Mouse (Mus musculus) cerebellum, adult 8-10 months (tissue): ENCODE results near the gene Zfp800.

Experiments used
- DNase-seq: peaks from one replicate; pipeline ENCODE4 v3.0.0; 2022

Gene Zfp800

GRCm38 (mm10) chr6:28396051-28396852 lies 1.6 kb downstream of the Zfp800 start:
- DNase-seq, result no peak

DNA sequence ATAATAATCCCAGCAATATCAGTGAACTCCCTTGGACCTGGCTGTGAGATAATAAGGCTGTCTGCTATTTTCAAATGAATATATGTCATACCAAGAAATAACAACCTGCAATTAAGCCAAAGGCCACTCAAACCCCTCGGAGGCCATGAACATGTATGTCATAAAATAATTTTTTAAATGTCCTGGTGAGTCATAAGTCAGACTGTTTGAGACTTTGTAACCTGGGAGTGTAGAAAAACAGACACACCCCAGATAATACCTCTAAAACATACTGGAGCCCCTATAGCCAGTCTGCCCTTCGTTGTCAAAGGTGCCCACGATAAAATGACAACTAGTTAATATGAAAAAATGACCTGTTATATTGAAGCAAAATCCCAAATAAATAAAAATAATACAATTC lies 8.8 kb downstream of the Zfp800 start:
- DNase-seq, result no peak

- no peak for DNase-seq
Observed at GRCm38 (mm10) chr6:28385169-28385568, 12.6 kb downstream of the Zfp800 start.

DNA sequence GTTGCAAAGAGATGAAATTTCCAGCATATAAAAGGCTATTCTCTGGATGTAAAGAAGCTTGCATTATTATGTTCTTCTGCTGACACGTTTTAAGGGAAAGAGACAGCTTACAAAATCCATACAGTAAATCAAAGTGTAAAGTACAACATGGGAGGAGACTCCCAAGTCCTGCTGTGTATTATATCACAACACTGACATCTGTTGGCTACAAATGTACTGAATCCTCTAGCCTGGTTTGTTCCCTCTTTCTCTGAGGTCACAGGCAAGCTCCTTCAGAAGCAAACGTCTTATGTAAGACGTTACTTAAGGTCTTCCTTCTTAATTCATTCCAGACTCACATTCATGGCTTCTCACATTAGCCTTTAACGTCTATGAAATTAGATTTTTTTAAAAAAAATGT lies 15.8 kb downstream of the Zfp800 start:
- DNase-seq, result no peak

DNA sequence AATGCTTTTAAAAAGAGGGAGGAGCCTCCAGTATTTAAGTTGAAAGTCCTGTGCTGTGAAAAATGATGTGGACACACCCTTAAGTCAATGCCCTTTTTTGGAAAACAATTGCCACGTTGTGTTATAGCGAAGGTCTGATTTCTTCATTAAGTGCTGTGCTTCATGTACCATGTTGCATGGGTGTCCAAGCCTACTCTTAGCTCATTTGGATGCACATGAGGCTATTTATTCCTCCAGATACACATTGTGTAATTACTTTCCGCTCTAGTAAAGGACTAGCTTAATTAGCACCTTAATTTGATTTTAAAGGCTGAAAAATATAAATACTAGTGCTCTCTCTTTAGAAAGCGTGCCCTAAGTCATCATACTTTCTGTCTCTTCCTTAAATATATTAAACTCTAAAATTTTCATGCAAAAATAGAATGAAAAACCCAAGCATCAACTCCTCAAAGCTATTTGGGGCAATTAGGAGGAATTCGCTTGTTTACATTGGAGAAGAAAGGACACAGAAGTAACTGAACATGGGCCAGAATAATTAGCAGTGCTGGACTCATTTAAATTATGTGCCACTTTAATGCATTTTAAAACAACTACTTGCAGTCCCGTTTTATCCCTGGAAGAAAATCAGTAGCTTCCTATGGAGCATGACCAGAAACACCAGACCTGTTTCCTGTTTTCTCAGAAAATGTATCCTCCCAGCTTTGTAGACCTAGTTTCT lies 27.7 kb downstream of the Zfp800 start:
- no peak for DNase-seq

DNA sequence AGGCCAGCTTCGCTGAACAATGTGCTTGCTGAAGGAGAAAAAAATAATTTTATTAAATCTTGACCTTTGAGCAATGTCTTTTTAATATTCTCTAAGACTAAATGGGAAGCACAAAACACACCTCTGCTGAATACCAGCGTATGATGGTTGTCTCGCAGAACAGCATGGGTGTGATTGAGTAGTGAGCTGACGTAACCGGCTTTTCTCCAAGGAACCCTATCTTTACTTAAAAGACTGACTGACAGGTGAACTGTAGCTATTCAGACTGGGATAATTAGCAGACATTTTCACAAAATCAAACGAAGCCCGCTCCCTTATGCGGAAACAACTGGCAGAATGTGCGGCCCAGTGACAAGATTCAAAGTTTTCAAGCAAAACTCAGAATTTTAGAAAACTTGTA lies 30.2 kb downstream of the Zfp800 start:
- no peak for DNase-seq

GRCm38 (mm10) chr6:28351066-28351465 lies 46.7 kb downstream of the Zfp800 start:
- no peak for DNase-seq

DNA sequence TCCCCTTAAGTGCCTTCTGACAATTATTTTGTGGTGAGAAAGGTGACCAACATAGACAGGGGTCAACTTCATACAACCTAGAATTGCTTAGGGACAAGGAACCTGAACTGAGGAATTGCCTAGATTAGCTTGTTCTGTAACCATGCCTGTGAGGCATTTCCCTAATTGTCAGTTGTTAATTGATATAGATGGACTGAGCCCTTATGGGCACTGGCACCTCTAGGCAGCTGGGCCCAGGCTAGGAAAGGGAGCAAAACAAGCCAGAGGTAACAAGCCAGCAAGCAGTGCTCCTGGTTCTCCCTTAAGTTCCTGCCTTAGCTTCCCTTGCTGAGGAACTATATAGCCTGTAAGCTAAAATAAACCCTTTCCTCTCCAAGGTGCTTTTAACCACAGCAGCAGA lies 52.1 kb downstream of the Zfp800 start:
- DNase-seq, result no peak

DNA sequence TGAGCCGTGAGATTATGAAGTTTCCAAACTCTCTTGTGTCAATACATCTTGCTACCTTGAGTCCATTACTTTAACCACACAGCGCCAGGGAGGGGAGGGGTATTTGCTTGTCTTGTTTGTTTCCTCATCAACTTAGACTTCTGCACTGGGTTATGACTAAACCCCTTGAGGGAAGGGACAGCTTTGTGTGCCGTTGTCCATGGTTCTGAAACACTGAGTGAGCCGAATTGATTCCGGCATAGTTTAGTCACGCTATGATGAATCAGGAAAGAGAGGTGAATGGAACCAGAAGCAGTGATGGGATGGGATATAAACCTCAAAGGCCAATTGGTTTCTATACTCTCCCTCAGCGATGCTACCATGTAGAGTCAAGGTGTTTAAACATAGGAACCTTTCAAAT lies 52.6 kb downstream of the Zfp800 start:
- no peak for DNase-seq

DNA sequence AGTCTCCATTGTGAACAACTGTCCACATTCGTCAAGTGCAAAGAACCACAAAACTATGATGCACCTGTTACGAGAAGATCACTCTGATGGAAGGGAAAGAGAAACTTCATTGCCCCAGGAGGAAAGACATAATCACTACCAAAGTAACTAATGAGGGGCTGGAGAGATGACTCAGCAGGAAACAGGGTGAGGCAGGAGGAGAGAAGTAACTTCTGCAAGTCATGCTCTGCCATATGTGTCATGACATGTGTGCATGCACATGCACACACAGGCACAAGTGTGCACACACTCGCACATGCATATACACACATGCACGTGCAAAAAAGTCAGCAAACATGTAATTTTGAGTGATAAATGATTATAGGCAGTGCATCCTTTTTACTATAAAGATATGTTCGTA lies 54.9 kb downstream of the Zfp800 start:
- DNase-seq, result no peak

- no peak for DNase-seq
Observed at GRCm38 (mm10) chr6:28341174-28341573, 56.6 kb downstream of the Zfp800 start.

- no peak for DNase-seq
Observed at GRCm38 (mm10) chr6:28339410-28339809, 58.4 kb downstream of the Zfp800 start.

- no peak for DNase-seq
Observed at GRCm38 (mm10) chr6:28333696-28334095, 64.1 kb downstream of the Zfp800 start.

- DNase-seq, result no peak
Observed at GRCm38 (mm10) chr6:28332546-28332945, 65.3 kb downstream of the Zfp800 start.

DNA sequence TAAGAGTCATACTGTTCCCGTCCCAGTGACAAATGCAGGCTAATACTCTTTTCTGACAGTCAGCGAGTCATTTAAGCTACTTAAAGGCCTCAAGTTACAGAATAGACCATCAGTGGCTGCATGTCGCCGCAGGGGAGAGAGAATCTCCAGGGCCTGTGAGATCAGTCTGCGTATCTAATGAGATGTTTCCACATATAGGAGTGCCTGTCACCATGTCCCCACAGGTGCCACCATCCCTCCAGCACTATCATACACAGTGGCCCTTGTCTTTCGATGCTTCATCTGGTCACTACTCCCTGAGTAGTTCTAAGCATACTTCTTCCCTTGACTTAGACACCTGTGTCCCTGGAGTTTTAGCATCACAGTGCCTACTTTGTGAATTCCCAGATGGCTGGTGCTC lies 68.0 kb downstream of the Zfp800 start:
- DNase-seq, result no peak

GRCm38 (mm10) chr6:28329002-28329596 lies 68.7 kb downstream of the Zfp800 start:
- DNase-seq, result no peak

- no peak for DNase-seq
Observed at GRCm38 (mm10) chr6:28326720-28327119, 71.1 kb downstream of the Zfp800 start.

DNA sequence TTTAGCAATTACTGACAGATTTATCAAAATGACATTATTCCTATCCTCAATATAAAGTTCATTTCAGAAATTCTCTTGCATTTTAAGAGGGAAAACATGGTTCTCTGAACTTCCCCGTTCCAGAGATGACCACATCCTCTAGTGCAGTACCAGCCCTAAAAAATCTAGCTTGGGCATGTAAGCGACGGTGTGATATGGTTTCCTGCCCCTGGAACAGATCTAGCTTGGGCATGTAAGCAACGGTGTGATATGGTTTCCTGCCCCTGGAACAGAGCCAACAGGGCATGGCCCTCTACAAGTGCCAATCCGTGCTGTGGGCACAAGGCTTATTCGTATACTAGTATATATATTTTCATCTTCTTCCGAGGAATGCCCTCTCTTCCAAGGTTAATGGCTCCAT lies 75.4 kb downstream of the Zfp800 start:
- no peak for DNase-seq

GRCm38 (mm10) chr6:28319648-28320270 lies 78.0 kb downstream of the Zfp800 start:
- no peak for DNase-seq

DNA sequence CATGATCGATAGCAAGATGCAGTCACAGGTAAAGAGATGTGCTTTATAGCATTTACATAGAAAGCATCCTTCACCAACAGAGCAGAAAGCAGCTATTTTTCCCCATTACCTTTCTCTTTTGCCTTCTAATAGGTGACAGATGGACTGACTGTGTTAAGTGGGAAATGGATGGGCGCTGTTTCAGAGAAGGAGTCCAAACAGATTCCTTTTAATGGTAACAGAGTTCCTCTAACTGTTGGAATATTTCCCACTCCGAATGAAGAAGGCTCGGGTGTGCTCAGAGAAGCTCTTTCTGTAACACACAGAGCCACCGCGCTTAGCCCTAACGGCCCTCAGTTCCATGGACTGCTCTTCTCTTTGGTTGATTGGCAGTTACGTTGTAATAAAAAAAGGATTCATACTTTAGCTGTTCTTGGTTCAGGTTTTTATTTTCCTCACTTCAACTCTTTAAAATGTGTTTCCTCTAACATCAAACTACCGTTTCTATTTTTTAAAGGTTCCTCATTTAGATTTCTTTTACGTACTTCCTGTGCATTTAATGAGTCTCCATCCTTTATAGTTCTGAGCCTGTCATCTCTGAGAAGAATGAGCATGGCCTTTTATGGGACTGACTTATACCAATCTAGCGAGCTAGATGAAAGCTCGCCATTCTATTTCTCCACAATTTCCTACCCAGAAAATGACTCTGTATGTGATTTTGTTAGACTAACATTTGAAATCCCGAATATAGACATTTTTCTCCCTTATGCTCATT lies 78.8 kb downstream of the Zfp800 start:
- peak; percentile 28 for DNase-seq

DNA sequence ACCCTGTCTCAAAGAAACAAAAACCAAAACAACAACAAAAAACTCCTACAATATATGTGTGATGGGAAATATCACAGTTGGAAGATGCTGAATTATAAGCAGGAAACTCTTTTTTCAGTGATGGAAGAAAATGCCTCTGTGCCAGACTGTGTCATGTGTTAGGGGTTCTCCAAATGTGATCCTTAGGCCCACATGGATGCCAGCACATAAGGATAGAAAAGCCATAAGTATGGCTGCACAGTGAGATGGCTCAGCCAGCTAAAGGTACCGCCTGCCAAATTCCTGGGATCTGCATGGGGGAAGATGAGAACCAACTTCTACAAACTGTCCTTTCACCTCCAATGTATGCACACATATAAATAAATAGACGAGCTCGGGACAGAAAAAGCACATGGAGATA lies 82.6 kb downstream of the Zfp800 start:
- no peak for DNase-seq

- no peak for DNase-seq
Observed at GRCm38 (mm10) chr6:28312067-28312466, 85.7 kb downstream of the Zfp800 start.

GRCm38 (mm10) chr6:28309692-28310091 lies 88.1 kb downstream of the Zfp800 start:
- peak; percentile 31 for DNase-seq
